Mouse (Mus musculus) myocyte (in vitro differentiated cells): ENCODE results near the gene Tmem86b.

Experiments
- CEBPB ChIP-seq: IDR thresholded peaks from 2 replicates; pipeline ENCODE4 v1.6.1; 2011; ENCODE audit warnings: mild to moderate bottlenecking, moderate library complexity; ENCODE audit not compliant: poor library complexity, insufficient read depth, severe bottlenecking
- E2F4 ChIP-seq: IDR thresholded peaks from one replicate; pipeline ENCODE4 v1.6.1; 2011; ENCODE audit warnings: mild to moderate bottlenecking, control low read depth, moderate library complexity; ENCODE audit not compliant: insufficient read depth
- MAX ChIP-seq: IDR thresholded peaks from one replicate; pipeline ENCODE4 v1.6.1; 2011; ENCODE audit warnings: low read depth, mild to moderate bottlenecking, control low read depth
- MYOD1 ChIP-seq, 3 experiments: IDR thresholded peaks; one replicate each; pipeline ENCODE4 v1.6.1; 2011; ENCODE audit warnings: control low read depth in 2 of 3, low read depth in 2 of 3, mild to moderate bottlenecking in 2 of 3, moderate library complexity in 1 of 3; ENCODE audit not compliant: insufficient read length in 2 of 3, control insufficient read depth in 1 of 3
- MYOG ChIP-seq, 3 experiments: IDR thresholded peaks; one replicate each; pipeline ENCODE4 v1.6.1; 2011; ENCODE audit warnings: control low read depth in 2 of 3, low read depth in 2 of 3, mild to moderate bottlenecking in 2 of 3; ENCODE audit not compliant: insufficient read length in 2 of 3, control insufficient read depth in 1 of 3, insufficient read depth in 1 of 3
- POLR2A ChIP-seq: IDR thresholded peaks from one replicate; pipeline ENCODE4 v1.6.1; 2011; ENCODE audit warnings: low read depth, mild to moderate bottlenecking, control low read depth, moderate library complexity; ENCODE audit not compliant: insufficient read length
- POLR2AphosphoS2 ChIP-seq: IDR thresholded peaks from one replicate; pipeline ENCODE4 v1.6.1; 2011; ENCODE audit warnings: low read depth, control low read depth; ENCODE audit not compliant: insufficient read length
- SRF ChIP-seq: IDR thresholded peaks from one replicate; pipeline ENCODE4 v1.6.1; 2011; ENCODE audit warnings: low read depth; ENCODE audit not compliant: control insufficient read depth, insufficient read length
- TCF12 ChIP-seq: IDR thresholded peaks from one replicate; pipeline ENCODE4 v1.6.1; 2011; ENCODE audit warnings: mild to moderate bottlenecking, control low read depth; ENCODE audit not compliant: poor library complexity, insufficient read depth, severe bottlenecking
- TCF3 ChIP-seq: IDR thresholded peaks from one replicate; pipeline ENCODE4 v1.6.1; 2011; ENCODE audit warnings: low read depth, control low read depth; ENCODE audit not compliant: insufficient read length
- USF1 ChIP-seq: IDR thresholded peaks from one replicate; pipeline ENCODE4 v1.6.1; 2011; ENCODE audit warnings: low read depth, mild to moderate bottlenecking, control low read depth, moderate library complexity

- TF ChIP-seq POLR2AphosphoS2 (no peak), POLR2A (no peak), MAX (no peak), E2F4 (no peak), SRF (no peak), CEBPB (no peak), USF1 (no peak), TCF12 (no peak), MYOG (IDR thresholded peaks at IDR 0.05; ENCODE audit: control insufficient read depth in 1 of 3, insufficient read depth in 1 of 3, insufficient read length in 2 of 3, low read depth in 2 of 3) (no peak), TCF3 (no peak), MYOD1 (IDR thresholded peaks at IDR 0.05; ENCODE audit: control insufficient read depth in 1 of 3, insufficient read length in 2 of 3, low read depth in 2 of 3) (no peak)
Observed at GRCm38 (mm10) chr7:4612956-4613355, 18.3 kb downstream of the Tmem86b start.
